Mouse (Mus musculus) kidney, adult 9 months (tissue): ENCODE measurements around the gene Slc2a10.
"Not testable (repeated sequence)": the region's sequence is repeated elsewhere in the genome, so short reads cannot be mapped to it uniquely, and the experiment has no call there.

Experiments
- DNase-seq: peaks from one replicate; pipeline ENCODE4 v3.0.0; 2022

The Slc2a10 gene

DNA sequence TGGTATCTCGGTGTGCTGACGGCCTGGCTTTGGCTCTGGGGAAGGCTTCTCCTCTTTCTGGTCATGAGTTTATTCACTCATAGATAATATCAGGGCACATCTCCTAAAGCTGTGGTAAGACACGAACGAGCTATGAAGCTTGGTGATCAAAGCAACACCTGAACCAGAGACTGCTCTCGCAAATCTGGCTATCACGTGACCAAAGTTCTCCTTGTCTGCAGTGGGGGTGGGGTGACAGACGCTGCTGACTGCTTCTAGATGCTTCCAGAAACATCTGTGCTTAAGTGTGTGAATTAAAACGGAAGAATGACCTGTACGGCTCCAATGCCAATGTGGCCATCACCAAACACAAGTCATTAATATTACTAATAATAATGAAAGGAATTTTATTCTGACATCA, 6.1 kb downstream of the Slc2a10 start:
- no peak for DNase-seq

DNA sequence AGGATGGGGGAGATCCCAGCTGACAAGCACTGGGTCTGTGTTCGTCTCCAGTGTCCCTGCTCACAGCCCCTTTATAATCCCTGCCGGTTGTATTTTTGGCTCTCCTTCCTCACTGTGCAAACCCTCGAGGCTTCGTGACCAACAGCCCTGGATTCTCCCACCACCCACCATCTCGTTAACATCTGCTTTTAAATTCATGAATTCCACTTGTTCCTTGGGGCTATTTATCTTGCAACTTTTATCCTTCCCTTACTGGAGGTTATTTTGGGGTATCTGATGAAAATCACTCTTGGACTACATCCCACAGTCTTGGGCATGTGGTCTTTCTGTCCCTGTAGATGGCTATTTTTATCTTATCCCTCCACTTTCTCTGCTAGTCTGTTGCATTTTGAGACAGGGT, 6.9 kb downstream of the Slc2a10 start:
- no peak for DNase-seq

- DNase-seq = not testable (repeated sequence)
These were observed 7.4 kb downstream of the Slc2a10 start for GRCm38 (mm10) chr2:165510914-165511458.

- DNase-seq = not testable (repeated sequence)
These were observed 7.9 kb downstream of the Slc2a10 start for GRCm38 (mm10) chr2:165511530-165511929.

DNA sequence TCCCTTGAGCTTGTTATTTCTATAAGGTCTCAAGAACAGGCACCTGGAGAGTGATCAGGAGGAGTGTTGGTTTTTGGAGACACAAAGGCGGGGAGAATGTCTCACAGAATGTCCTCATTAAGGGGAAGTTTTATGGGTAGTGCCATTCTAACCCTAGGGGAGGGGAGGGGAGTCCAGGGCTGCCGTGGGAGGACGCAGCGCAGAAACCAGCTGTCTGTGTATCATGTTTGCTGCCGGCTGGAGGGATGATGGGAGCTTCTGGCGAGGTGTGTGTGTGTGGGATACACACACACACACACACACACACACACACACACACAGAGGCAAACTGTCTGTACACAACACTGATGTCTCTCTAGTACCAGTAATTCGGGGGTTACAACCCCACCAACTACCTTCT, 8.8 kb downstream of the Slc2a10 start:
- DNase-seq = no peak

GRCm38 (mm10) chr2:165512870-165513600, 9.4 kb downstream of the Slc2a10 start:
- DNase-seq = peak; percentile 80

DNA sequence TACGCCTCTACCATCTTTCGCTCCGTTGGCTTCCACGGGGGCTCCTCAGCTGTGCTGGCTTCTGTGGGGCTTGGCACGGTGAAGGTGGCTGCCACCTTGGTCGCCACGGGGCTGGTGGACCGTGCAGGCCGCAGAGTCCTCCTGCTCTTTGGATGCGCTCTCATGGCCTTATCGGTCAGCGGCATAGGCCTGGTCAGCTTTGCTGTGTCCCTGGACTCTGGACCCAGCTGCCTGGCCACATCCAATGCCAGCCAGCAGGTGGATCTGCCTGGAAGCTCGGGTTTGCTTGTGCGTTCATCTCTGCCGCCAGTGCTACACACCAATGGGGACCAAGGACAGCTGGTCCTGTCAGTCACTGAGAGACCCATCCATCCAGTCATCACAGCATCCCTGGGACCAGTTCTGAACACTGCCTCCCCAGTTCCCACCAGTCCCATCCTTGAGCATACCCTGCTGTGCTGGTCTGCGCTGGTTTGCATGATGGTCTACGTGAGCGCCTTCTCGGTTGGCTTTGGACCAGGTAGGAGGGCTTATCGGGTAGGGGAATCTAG, 11.7 kb downstream of the Slc2a10 start:
- no peak for DNase-seq

GRCm38 (mm10) chr2:165525609-165526008, 22.0 kb downstream of the Slc2a10 start:
- no peak for DNase-seq

DNA sequence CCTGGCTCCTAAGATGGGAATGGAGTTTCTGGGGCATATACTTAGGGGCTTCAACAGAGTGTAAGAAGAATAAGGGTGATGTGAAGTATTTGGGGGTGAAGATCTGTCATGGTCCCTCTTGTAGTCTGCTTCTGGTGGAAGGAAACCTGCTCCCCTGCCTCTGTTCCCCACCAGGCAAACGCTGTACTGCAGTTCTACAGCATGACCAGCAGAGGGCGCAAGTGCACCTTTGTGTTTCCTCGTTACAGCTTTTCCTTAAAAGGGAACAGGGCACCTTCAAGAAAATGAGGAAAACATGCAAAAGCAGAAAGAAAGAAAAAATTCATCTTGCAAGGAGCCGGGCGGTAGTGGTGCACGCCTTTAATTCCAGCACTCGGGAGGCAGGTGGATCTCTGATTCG, 25.5 kb downstream of the Slc2a10 start:
- DNase-seq = peak; percentile 52

- DNase-seq = no peak
These were observed 30.2 kb downstream of the Slc2a10 start for GRCm38 (mm10) chr2:165533789-165534188.

DNA sequence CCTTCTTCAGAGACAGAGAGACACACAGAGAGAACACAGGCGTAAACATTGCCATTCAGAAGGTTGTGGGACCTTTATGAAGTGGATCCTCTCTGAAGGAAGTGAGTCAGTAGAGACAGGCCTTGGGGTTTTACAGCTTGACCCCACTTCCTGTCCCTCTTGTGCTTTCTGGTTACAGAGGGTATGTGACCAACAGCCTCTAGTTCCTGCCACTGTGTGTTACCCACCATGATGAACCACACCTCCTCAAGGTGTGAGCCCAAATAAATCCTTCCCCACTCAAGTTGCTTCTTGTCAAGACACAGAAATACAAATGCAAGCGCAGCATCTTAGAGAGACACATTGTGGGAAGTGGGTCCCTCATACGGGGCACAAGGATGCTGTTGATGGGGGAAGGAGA, 37.4 kb downstream of the Slc2a10 start:
- no peak for DNase-seq

GRCm38 (mm10) chr2:165542939-165543669, 39.5 kb downstream of the Slc2a10 start:
- no peak for DNase-seq

DNA sequence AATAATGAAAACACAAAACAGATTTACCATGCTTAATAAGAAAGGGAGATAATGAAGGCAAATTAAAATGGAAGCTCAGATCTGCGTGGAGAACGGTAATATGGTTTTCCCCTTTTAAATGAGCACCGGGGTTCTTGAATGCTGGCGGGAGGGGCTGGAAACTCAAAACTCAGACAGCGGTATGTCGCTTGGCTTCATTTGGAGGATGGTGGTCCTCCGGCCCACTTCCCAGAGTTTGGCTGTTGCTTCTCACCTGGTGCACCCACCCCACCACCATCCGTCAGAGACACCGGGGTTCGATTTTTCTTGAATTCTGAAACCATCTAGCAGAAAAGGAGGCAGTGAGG, 40.1 kb downstream of the Slc2a10 start:
- no peak for DNase-seq

DNA sequence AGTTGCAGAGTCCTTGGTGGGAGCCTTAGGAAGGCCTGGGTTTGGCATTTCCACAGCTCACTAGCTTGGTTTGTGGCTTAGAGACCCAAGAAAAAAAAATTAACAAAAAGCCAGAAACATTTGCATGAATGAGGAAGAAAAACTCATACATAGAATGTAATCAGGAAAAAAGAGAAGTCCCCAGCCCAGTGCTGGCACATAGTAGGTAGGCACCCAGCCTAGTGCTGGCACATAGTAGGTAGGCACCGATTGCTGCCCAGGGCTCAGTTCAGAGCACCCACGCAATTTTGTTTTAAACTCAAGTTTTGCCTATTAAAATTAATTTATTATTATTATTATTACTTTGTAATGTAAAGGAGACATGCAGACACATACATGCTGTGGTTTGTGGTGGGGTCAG, 42.1 kb downstream of the Slc2a10 start:
- no peak for DNase-seq

DNA sequence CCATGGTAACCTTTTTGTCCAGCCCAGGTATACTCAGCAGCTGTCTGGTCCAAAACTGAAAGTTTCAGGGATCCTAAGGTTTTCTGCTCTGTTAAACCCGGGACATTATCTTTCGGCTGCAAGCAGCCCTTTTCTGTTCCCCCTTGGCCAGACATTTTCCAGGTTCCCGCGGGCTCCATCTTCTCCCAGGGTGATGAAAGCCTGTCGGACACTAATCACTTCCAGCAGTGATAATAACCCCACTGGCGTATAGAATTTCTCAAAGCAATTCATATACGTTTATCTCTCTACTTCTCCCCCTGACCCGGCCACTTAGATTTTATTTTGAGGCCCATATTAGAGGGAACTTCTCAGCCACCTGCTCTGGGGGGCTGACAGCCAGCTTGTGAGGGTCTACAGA, 42.8 kb downstream of the Slc2a10 start:
- DNase-seq = no peak

DNA sequence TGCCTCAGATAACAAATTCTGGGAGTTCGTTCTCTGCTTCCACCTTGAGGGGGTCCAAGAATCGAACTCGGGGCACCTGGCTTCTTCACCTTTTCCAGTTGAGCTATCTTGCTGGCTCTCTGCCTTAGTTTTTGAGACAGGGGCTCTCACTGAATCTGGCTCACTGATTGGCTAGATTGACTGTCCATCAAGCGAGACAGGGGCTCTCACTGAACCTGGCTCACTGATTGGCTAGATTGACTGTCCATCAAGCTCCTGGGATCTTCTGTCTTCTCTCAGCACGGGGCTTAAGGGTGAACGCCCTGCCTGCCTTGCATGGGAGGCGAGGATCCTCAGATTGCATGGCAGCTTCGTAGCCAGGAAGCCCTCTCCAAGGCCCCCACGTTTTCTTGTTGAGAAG, 43.8 kb downstream of the Slc2a10 start:
- DNase-seq = peak; percentile 36

DNA sequence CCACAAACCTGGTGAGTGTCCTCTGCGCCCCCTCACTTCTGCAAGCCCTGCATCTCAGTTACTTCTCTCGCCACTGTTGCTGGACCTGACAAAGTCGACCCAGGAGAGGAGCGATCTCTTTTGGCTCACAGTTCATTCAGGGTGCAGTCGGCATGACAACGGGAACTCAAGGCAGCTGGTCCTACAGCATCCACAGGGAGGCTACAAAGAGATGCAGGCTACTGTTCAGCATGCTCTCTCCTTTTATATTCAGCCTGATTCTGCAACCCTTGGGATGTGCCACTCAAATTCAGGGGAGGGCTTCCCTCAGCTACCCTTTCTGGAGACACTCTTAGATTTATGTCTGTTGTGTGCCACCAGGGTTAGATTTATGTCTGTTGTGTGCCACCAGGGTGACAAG, 45.0 kb downstream of the Slc2a10 start:
- no peak for DNase-seq

DNA sequence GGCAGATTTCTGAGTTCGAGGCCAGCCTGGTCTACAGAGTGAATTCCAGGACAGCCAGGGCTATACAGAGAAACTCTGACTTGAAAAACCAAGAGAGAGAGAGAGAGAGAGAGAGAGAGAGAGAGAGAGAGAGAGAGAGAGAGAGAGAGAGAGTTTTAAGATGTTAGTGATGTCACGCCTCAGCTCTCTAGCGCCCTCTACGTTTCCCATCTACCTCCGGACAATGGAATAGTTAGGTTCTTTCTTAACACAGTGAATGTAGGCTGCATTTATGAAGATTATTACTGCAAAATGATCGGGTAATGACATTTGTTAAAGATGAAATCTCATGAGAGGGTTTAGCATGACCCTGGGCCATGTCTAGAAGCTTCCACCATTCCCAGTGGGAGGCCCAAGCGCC, 46.8 kb downstream of the Slc2a10 start:
- not testable (repeated sequence) for DNase-seq

GRCm38 (mm10) chr2:165554066-165554465, 50.5 kb downstream of the Slc2a10 start:
- DNase-seq = no peak

DNA sequence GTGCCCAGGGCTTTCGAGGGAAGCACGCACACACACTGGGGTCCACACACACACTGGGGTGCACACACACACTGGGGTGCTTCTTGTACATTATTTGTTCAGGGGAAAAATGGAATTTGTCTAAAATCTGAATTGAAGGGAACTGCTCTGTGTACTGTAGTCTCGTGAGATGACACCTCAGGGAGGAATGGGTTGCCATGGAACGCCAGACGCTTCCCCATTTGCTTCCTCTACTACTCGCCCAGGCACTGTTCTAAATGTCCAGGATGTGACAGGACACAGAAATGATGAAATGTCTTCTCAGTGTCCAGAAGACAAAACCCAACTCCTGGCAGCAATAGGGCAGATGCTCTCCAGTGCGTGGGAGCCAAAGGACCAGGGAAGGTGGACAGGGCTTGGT, 53.7 kb downstream of the Slc2a10 start:
- no peak for DNase-seq

DNA sequence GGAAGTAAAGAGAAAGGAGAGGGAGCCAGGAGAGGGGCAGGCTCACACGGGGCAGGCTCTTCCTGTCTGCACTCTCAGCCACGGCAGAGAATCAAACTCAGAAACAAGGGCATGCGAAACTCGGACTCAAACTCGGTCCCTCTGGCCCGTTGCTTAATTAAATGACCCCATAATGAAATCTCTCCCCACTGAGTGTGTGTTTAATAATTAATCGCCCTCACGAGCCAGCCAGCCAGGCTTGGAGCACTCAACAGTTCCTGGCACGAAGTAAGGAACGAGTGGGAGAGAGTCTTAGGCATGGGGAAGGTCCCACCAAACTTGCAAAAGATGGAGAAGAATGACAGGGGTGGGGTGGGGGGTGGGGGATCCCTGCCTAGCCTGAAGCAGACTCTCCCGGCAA, 55.3 kb downstream of the Slc2a10 start:
- DNase-seq = peak; percentile 82

DNA sequence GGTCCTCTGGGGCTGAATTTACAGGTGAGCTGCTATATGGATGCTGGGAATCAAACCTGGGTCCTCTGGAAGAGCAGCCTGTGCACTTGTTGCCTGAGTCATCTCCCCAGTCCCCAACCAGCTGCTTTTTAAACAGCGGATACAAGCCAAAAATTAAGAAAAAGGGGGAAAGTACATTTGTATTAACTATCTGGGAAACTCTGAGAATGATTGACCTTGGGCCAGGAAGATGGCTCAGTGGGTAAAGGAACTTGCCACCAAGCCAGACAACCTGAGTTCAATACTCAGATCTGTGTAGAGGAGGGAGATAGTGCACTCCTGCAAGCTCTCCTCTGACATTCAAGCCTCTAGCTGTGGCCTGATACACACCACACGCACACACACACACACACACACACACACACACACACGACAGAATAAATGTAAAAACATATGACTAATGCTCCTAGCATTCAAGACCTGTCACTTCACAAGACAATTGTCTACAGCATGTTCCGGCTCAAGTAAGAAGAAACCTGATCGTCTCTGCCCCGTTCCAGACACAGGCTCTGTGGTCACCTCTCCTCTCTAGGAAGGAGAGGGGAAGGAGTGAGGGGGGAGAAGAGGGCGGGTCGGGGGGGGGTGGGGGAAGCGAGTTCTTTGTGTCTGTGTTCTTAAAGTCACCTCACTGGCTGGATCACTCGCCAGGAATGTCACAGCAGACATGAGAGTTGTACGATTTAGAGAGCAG, 56.1 kb downstream of the Slc2a10 start:
- DNase-seq = peak; percentile 61

- no peak for DNase-seq
These were observed 58.3 kb downstream of the Slc2a10 start for GRCm38 (mm10) chr2:165561861-165562260.
